Mouse (Mus musculus): ENCODE results near the gene Bst1. TPM values are rescaled to one million over a fixed set of nuclear protein-coding genes. Genes with fewer than 3 reads are reported as not detected.

The Bst1 gene
- polyA plus RNA-seq, 1 experiment from 2014 or later, result 1.6 TPM

DNA sequence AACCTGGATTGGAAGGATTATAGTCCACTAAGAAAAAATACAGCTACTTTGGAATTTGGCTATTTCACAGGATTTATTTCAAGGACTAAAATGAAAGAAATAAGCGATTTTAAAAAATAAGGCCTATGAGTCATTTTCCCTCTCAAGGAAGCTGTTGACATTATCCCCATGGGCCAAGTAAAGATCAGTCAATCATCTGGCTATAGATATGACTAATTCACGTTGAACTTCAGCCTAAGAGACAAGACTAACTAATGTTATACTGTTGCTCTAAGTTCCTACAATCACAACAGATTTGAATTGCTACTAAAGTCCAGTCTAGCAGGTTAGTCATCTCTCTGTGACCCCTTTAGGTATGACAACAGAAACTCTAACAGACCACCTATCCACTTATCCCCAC lies 34.7 kb upstream of the Bst1 start:
- no peak overlapping the region for H3K4me3 ChIP-seq (ENCODE audit: low read depth, low read length)
- no peak overlapping the region for H3K27ac ChIP-seq (ENCODE audit: low read length)
- no peaks in the 10 kb centered on the region for H3K36me3 ChIP-seq (ENCODE audit: control insufficient read depth, insufficient read depth)
- H3K9ac ChIP-seq (ENCODE audit: low read depth, low read length), result no peak overlapping the region
- no peaks in the 10 kb centered on the region for H3K9me3 ChIP-seq (replicated peaks; ENCODE audit: control insufficient read depth, low read length)
- no peaks in the 10 kb centered on the region for H3K27me3 ChIP-seq (ENCODE audit: control insufficient read depth, insufficient read depth, low read depth, low read length)
- peaks cover 9% of the 10 kb centered on the region for H3K4me1 ChIP-seq (ENCODE audit: control insufficient read depth, low read depth, low read length)
- ATAC-seq (ENCODE audit: low read depth), result no peak
- no peak overlapping the region for H3K4me2 ChIP-seq (ENCODE audit: low read depth, low read length)
- WGBS (ENCODE audit: insufficient replicate concordance), result 65% methylated on average over 2 of the region's 2 CpGs

DNA sequence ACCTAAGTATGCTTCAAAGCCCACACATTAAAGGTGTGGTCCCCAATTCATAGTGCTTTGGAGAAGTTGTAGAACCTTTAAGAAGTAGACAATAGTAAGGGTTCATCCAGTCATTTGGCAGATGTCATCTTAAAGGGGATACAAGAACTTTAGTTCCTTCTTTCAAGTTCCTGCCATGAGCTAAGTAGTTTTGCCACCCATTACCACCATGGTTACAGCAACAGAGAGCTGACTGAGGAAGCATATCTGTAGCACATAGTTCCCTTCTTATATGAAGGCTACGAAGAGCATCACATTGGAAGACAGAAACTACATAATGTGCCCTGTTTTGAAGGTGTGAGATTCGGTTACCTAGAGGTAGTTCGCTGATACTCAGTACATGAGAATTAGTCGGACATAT lies 32.1 kb upstream of the Bst1 start:
- H3K27ac ChIP-seq (ENCODE audit: low read length), result no peak overlapping the region
- no peak overlapping the region for H3K4me2 ChIP-seq (ENCODE audit: low read depth, low read length)
- ATAC-seq (ENCODE audit: low read depth), result no peak
- H3K4me3 ChIP-seq (ENCODE audit: low read depth, low read length), result no peak overlapping the region
- no peak overlapping the region for H3K9ac ChIP-seq (ENCODE audit: low read depth, low read length)
- no peaks in the 10 kb centered on the region for H3K9me3 ChIP-seq (replicated peaks; ENCODE audit: control insufficient read depth, low read length)
- peaks cover 3% of the 10 kb centered on the region for H3K4me1 ChIP-seq (ENCODE audit: control insufficient read depth, low read depth, low read length)
- WGBS (ENCODE audit: insufficient replicate concordance), result 64% methylated on average over 4 of the region's 4 CpGs
- no peaks in the 10 kb centered on the region for H3K27me3 ChIP-seq (ENCODE audit: control insufficient read depth, insufficient read depth, low read depth, low read length)
- H3K36me3 ChIP-seq (ENCODE audit: control insufficient read depth, insufficient read depth), result no peaks in the 10 kb centered on the region

DNA sequence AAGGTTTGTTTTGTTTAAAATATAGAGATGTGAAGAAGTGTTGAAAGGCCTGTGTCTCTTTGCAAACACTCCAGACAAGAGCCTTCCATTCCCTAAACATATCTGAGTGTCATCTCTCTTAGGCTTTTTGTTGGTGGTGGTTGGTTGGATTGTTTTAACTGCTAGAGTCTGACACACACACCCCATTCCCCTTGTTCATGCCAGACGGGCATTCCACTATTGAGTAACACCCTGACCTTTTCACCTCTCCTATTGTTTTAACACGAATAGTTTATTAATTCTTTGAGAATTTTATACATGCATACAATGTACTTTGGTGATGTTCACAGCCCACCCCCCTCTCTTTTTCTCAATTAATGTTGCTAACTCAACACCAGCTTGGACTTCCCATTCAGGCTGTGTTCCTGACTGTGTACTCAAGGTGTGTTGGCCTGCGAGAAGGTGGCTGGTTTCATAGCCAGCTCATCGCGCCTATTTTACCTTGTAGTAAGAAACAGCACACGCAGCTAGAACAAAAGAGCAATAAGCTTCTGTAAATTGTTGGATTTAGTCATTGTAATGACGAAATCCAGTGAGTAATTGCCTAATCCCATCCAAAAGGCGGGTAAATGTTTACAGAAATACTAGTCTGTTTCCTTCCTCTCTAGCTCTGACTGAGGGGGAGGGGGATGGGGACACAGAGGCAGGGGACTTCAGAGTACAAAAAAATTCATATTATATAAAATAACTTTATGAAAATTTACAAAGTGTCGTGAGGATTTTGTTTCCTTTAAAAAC lies 30.5 kb upstream of the Bst1 start:
- no peak overlapping the region for H3K27ac ChIP-seq (ENCODE audit: low read length)
- H3K27me3 ChIP-seq (ENCODE audit: control insufficient read depth, insufficient read depth, low read depth, low read length), result no peaks in the 10 kb centered on the region
- no peak overlapping the region for H3K4me2 ChIP-seq (ENCODE audit: low read depth, low read length)
- no peak overlapping the region for H3K4me3 ChIP-seq (ENCODE audit: low read depth, low read length)
- WGBS (ENCODE audit: insufficient replicate concordance), result 52% methylated on average over 9 of the region's 9 CpGs
- H3K4me1 ChIP-seq (ENCODE audit: control insufficient read depth, low read depth, low read length), result no peaks in the 10 kb centered on the region; the same call in 1 of the 2 replicates
- no peaks in the 10 kb centered on the region for H3K36me3 ChIP-seq (ENCODE audit: control insufficient read depth, insufficient read depth)
- H3K9ac ChIP-seq (ENCODE audit: low read depth, low read length), result no peak overlapping the region
- ATAC-seq (ENCODE audit: low read depth), result peak; percentile 71
- H3K9me3 ChIP-seq (replicated peaks; ENCODE audit: control insufficient read depth, low read length), result no peaks in the 10 kb centered on the region

DNA sequence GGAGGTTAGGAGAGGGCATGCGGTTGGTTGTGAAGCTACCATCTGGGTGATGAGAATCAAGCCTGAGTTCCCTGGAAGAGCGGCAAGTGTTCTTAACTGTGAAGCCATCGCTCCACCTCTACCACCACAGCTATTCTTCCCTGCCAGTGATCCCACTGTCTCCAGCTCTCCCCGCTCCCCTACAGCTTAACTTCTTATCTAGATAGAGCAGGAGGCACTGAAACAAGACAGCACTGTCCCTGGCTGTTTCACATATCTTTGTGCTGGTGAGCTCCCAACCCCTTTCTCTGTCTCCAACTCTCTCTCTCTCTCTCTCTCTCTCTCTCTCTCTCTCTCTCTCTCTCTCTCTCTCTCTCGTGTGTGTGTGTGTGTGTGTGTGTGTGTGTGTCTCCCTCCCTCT lies 26.3 kb upstream of the Bst1 start:
- ATAC-seq (ENCODE audit: low read depth), result no peak
- H3K9me3 ChIP-seq (replicated peaks; ENCODE audit: control insufficient read depth, low read length), result no peaks in the 10 kb centered on the region
- no peak overlapping the region for H3K4me3 ChIP-seq (ENCODE audit: low read depth, low read length)
- H3K27me3 ChIP-seq (ENCODE audit: control insufficient read depth, insufficient read depth, low read depth, low read length), result no peaks in the 10 kb centered on the region
- 50% methylated on average over 5 of the region's 5 CpGs for WGBS (ENCODE audit: insufficient replicate concordance)
- H3K4me1 ChIP-seq (ENCODE audit: control insufficient read depth, low read depth, low read length), result no peaks in the 10 kb centered on the region; the same call in 1 of the 2 replicates
- no peak overlapping the region for H3K4me2 ChIP-seq (ENCODE audit: low read depth, low read length)
- no peaks in the 10 kb centered on the region for H3K36me3 ChIP-seq (ENCODE audit: control insufficient read depth, insufficient read depth)
- H3K9ac ChIP-seq (ENCODE audit: low read depth, low read length), result no peak overlapping the region
- no peak overlapping the region for H3K27ac ChIP-seq (ENCODE audit: low read length)

DNA sequence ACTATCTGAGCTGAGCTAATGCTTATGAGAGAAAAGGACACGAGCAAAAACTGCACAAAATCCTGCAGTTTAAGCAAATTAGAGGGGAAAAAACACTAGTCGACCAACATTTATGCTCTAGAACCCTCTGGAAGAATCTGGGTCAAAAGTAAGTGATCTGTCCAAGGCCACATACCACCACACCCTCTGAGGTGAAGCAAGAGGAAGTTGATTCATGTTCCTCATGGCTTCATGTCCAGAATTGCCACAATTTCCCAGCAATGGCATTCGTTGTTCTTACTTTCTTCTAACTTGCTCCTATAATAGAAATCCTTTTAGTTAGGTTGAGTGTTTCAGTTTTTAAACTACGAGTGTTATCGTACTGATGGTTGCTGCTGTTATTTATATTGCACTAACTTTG lies 19.2 kb upstream of the Bst1 start:
- Histone ChIP-seq H3K36me3 (ENCODE audit: control insufficient read depth, insufficient read depth) (no peaks in the 10 kb centered on the region), H3K4me2 (ENCODE audit: low read depth, low read length) (no peak overlapping the region), H3K9ac (ENCODE audit: low read depth, low read length) (no peak overlapping the region), H3K27me3 (ENCODE audit: control insufficient read depth, insufficient read depth, low read depth, low read length) (no peaks in the 10 kb centered on the region), H3K4me3 (ENCODE audit: low read depth, low read length) (no peak overlapping the region), H3K27ac (ENCODE audit: low read length) (no peak overlapping the region), H3K9me3 (replicated peaks; ENCODE audit: control insufficient read depth, low read length) (no peaks in the 10 kb centered on the region), H3K4me1 (ENCODE audit: control insufficient read depth, low read depth, low read length) (no peaks in the 10 kb centered on the region; the same call in 1 of the 2 replicates)
- 43% methylated on average over 5 of the region's 5 CpGs for WGBS (ENCODE audit: insufficient replicate concordance)
- no peak for ATAC-seq (ENCODE audit: low read depth)

DNA sequence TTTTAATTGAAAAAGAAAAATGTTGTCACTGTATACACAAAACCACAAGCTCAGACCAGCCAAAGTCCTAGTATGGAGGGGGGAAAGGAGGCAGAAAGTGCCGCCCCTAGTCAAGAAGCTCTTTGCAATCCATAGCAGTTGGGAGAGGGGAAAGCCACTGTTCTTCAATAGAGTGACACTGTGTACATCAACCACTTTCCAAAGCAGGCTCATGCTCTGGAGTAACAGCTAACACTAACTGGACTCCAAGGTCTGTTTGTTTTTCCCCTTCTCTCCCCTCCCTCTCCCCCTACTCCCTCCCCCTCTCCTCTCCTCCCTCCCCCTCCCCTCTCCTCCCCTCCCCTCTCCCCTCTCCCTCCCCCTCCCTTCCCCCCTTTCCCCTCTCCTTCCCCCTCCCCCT lies 18.0 kb upstream of the Bst1 start:
- H3K4me3 ChIP-seq (ENCODE audit: low read depth, low read length), result no peak overlapping the region
- no peak overlapping the region for H3K9ac ChIP-seq (ENCODE audit: low read depth, low read length)
- no peak overlapping the region for H3K4me2 ChIP-seq (ENCODE audit: low read depth, low read length)
- WGBS (ENCODE audit: insufficient replicate concordance), result 31% methylated on average over 1 of the region's 1 CpGs
- H3K36me3 ChIP-seq (ENCODE audit: control insufficient read depth, insufficient read depth), result no peaks in the 10 kb centered on the region
- no peaks in the 10 kb centered on the region for H3K9me3 ChIP-seq (replicated peaks; ENCODE audit: control insufficient read depth, low read length)
- H3K27ac ChIP-seq (ENCODE audit: low read length), result no peak overlapping the region
- ATAC-seq (ENCODE audit: low read depth), result peak; percentile 50; the same call in 1 of the 2 replicates
- no peaks in the 10 kb centered on the region; the same call in 1 of the 2 replicates for H3K4me1 ChIP-seq (ENCODE audit: control insufficient read depth, low read depth, low read length)
- no peaks in the 10 kb centered on the region for H3K27me3 ChIP-seq (ENCODE audit: control insufficient read depth, insufficient read depth, low read depth, low read length)

DNA sequence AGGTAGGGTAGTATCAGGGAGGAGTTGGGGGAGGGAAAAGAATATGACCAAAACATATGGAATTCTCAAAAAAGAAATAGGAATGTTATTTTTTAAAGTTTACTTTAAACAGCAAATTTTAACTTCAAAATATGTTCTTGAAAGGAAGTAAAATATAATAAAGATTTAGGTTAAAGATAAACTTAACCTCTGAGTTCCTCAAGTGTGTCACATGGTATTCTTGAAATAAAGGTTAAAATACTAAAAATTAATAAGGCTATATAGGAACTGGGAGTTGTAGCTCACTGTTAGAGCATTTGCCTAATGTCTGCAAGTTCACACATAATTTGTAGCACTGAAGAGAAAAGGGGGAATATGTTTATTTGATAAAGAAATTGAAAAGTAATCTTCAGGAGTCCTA lies 17.4 kb upstream of the Bst1 start:
- H3K36me3 ChIP-seq (ENCODE audit: control insufficient read depth, insufficient read depth), result no peaks in the 10 kb centered on the region
- H3K4me2 ChIP-seq (ENCODE audit: low read depth, low read length), result no peak overlapping the region
- H3K4me1 ChIP-seq (ENCODE audit: control insufficient read depth, low read depth, low read length), result no peaks in the 10 kb centered on the region; the same call in 1 of the 2 replicates
- no peaks in the 10 kb centered on the region for H3K9me3 ChIP-seq (replicated peaks; ENCODE audit: control insufficient read depth, low read length)
- ATAC-seq (ENCODE audit: low read depth), result no peak
- H3K27ac ChIP-seq (ENCODE audit: low read length), result no peak overlapping the region
- no peak overlapping the region for H3K9ac ChIP-seq (ENCODE audit: low read depth, low read length)
- H3K4me3 ChIP-seq (ENCODE audit: low read depth, low read length), result no peak overlapping the region
- no peaks in the 10 kb centered on the region for H3K27me3 ChIP-seq (ENCODE audit: control insufficient read depth, insufficient read depth, low read depth, low read length)

DNA sequence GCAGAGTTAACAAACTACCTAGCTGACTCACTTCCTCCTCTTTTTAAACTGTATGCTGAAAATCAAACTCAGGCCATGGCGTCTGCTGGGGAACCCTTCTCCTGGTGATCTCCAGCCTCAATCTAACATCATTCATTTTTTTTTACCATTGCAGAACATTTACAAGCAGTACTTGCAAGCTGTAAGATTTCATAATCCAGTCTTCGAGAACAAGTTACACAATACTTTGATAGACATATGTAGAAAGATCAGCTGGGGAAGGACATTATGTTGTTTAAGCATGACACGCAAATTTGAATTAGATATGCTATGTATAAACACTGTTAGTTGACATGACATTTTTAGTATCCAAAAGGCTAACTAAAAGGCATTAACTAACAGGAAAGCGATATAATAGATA lies 16.9 kb upstream of the Bst1 start:
- Histone ChIP-seq H3K4me1 (ENCODE audit: control insufficient read depth, low read depth, low read length) (no peaks in the 10 kb centered on the region; the same call in 1 of the 2 replicates), H3K4me3 (ENCODE audit: low read depth, low read length) (no peak overlapping the region), H3K9ac (ENCODE audit: low read depth, low read length) (no peak overlapping the region), H3K27me3 (ENCODE audit: control insufficient read depth, insufficient read depth, low read depth, low read length) (no peaks in the 10 kb centered on the region), H3K27ac (ENCODE audit: low read length) (no peak overlapping the region), H3K4me2 (ENCODE audit: low read depth, low read length) (no peak overlapping the region), H3K36me3 (ENCODE audit: control insufficient read depth, insufficient read depth) (no peaks in the 10 kb centered on the region), H3K9me3 (replicated peaks; ENCODE audit: control insufficient read depth, low read length) (no peaks in the 10 kb centered on the region)
- WGBS (ENCODE audit: insufficient replicate concordance), result 59% methylated on average over 4 of the region's 4 CpGs
- ATAC-seq (ENCODE audit: low read depth), result no peak

DNA sequence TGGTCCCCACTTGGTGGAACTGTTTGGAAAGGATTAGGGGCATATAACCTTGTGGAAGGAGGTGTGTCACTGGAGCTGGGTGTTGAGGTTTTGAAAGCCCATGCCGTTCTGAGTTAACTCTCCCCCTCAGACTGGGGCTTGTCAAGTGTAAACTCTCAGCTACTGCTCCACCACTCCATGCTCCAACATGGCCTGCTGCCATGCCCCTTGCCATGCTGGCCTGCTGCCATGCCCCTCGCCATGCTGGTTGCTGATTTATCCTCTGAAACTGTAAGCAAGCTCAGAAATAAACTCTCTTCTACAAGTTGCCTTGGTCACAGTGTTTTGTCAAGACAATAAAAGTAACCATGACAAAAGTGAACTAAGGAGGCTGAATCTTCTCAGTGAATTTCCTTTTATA lies 13.3 kb upstream of the Bst1 start:
- no peak for ATAC-seq (ENCODE audit: low read depth)
- Histone ChIP-seq H3K27ac (ENCODE audit: low read length) (no peak overlapping the region), H3K27me3 (ENCODE audit: control insufficient read depth, insufficient read depth, low read depth, low read length) (peaks cover 6% of the 10 kb centered on the region), H3K4me2 (ENCODE audit: low read depth, low read length) (no peak overlapping the region), H3K4me1 (ENCODE audit: control insufficient read depth, low read depth, low read length) (no peaks in the 10 kb centered on the region; the same call in 1 of the 2 replicates), H3K9ac (ENCODE audit: low read depth, low read length) (no peak overlapping the region), H3K9me3 (replicated peaks; ENCODE audit: control insufficient read depth, low read length) (no peaks in the 10 kb centered on the region), H3K36me3 (ENCODE audit: control insufficient read depth, insufficient read depth) (no peaks in the 10 kb centered on the region), H3K4me3 (ENCODE audit: low read depth, low read length) (no peak overlapping the region)
- WGBS (ENCODE audit: insufficient replicate concordance), result 64% methylated on average over 2 of the region's 2 CpGs

All from liver, embryonic 16.5 days (tissue).